In the genomic region with DNA sequence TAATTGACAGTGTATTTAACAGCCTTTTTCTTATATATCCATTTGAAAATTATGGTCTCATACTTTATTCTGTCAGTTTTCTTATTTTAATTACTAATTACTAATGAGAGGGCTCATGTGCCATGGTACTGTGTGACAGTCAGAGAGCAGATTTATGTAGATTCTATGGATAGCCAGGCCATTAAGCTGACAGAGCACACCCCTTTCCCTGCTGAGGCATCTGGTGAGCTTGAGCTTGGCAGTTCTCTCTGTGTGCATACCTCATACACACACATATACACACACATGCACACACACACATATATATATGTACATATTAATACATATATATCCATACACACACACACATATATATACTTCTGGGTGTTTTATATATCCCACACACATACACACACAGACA, we compare ENCODE assay signal across 17 mouse cellular contexts. TPM values are rescaled to one million over a fixed set of nuclear protein-coding genes. Genes with fewer than 3 reads are reported as not detected.
DNase-seq lines count a peak whose midpoint lies in the region; ATAC-seq lines count a peak whose summit lies in the region.
"Had no signal": no experiment of that assay in that cellular context is flagged by ENCODE, and none has a peak within 500 bp of the region (broad histone marks: within the 10 kb centered on the region; RNA-seq: fewer than 3 reads in every experiment).

No protein-coding gene starts in this region.

- H3K4me3 ChIP-seq in midbrain, embryonic 11.5 days (ENCODE audit: low read depth, low read length), result no peak overlapping the region
- no peak overlapping the region for H3K4me3 ChIP-seq in midbrain, embryonic 16.5 days (ENCODE audit: low read depth, low read length)
- H3K4me3 ChIP-seq in neural tube, embryonic 12.5 days, result no peak overlapping the region
- no peak overlapping the region for H3K4me3 ChIP-seq in neural tube, embryonic 15.5 days (replicated peaks)
- no peak overlapping the region for H3K4me3 ChIP-seq in neural tube, embryonic 14.5 days (ENCODE audit: low read depth, low read length)
- H3K4me3 ChIP-seq: embryonic facial prominence, embryonic 10.5 days; embryonic facial prominence, embryonic 12.5 days; forebrain, embryonic 13.5 days had no signal

- no peaks in the 10 kb centered on the region for H3K4me1 ChIP-seq in midbrain, embryonic 11.5 days (ENCODE audit: control insufficient read depth, insufficient read depth, low read length)
- H3K4me1 ChIP-seq in midbrain, embryonic 16.5 days (ENCODE audit: control insufficient read depth, insufficient read depth, low read length), result peaks cover 8% of the 10 kb centered on the region
- H3K4me1 ChIP-seq in neural tube, embryonic 12.5 days, result no peaks in the 10 kb centered on the region
- H3K4me1 ChIP-seq in neural tube, embryonic 15.5 days, result peaks cover 13% of the 10 kb centered on the region; the same call in 1 of the 2 replicates
- 0 out of 2 replicates have a peak, but pooled peaks cover 5% of the 10 kb centered on the region for H3K4me1 ChIP-seq in neural tube, embryonic 14.5 days (ENCODE audit: control insufficient read depth, insufficient read depth, low read length)
- H3K4me1 ChIP-seq: embryonic facial prominence, embryonic 10.5 days; embryonic facial prominence, embryonic 12.5 days had no signal

- H3K4me2 ChIP-seq in midbrain, embryonic 11.5 days, result no peak overlapping the region
- no peak overlapping the region for H3K4me2 ChIP-seq in midbrain, embryonic 16.5 days (ENCODE audit: low read length)
- no peak overlapping the region for H3K4me2 ChIP-seq in neural tube, embryonic 12.5 days (replicated peaks)
- no peak overlapping the region for H3K4me2 ChIP-seq in neural tube, embryonic 15.5 days
- no peak overlapping the region for H3K4me2 ChIP-seq in neural tube, embryonic 14.5 days (ENCODE audit: low read depth, low read length)
- H3K4me2 ChIP-seq: embryonic facial prominence, embryonic 12.5 days; forebrain, embryonic 13.5 days had no signal

- 0 out of 2 replicates have a peak, but pooled peaks have one; percentile 24 for ATAC-seq in midbrain, embryonic 11.5 days (ENCODE audit: low FRiP score)
- no peak for ATAC-seq in midbrain, embryonic 16.5 days
- ATAC-seq in neural tube, embryonic 12.5 days (ENCODE audit: low FRiP score, low read depth), result peak; percentile 83
- no peak for ATAC-seq in neural tube, embryonic 15.5 days (ENCODE audit: low FRiP score)
- peak; percentile 54; the same call in 1 of the 2 replicates for ATAC-seq in neural tube, embryonic 14.5 days (ENCODE audit: low read depth)
- ATAC-seq: forebrain, embryonic 13.5 days; forebrain, embryonic 16.5 days had no signal

- H3K9ac ChIP-seq in midbrain, embryonic 11.5 days (ENCODE audit: low read length), result no peak overlapping the region
- H3K9ac ChIP-seq in midbrain, embryonic 16.5 days (ENCODE audit: low read depth, low read length), result no peak overlapping the region
- no peak overlapping the region for H3K9ac ChIP-seq in neural tube, embryonic 12.5 days
- H3K9ac ChIP-seq in neural tube, embryonic 15.5 days (replicated peaks), result no peak overlapping the region
- H3K9ac ChIP-seq in neural tube, embryonic 14.5 days (replicated peaks; ENCODE audit: low read depth, low read length), result no peak overlapping the region
- H3K9ac ChIP-seq: embryonic facial prominence, embryonic 12.5 days; forebrain, embryonic 13.5 days had no signal

- no peaks in the 10 kb centered on the region for H3K9me3 ChIP-seq in midbrain, embryonic 11.5 days (ENCODE audit: control insufficient read depth, low read length)
- H3K9me3 ChIP-seq in midbrain, embryonic 16.5 days (replicated peaks; ENCODE audit: control insufficient read depth, low read length, poor library complexity, severe bottlenecking), result no peaks in the 10 kb centered on the region
- H3K9me3 ChIP-seq in neural tube, embryonic 12.5 days, result no peaks in the 10 kb centered on the region
- H3K9me3 ChIP-seq in neural tube, embryonic 15.5 days (replicated peaks), result no peaks in the 10 kb centered on the region
- H3K9me3 ChIP-seq in neural tube, embryonic 14.5 days (ENCODE audit: control insufficient read depth, low read length), result no peaks in the 10 kb centered on the region
- H3K9me3 ChIP-seq: embryonic facial prominence, embryonic 10.5 days; embryonic facial prominence, embryonic 12.5 days; forebrain, embryonic 13.5 days had no signal

- H3K27me3 ChIP-seq in midbrain, embryonic 11.5 days (ENCODE audit: control insufficient read depth, insufficient read depth, low read length), result peaks cover 5% of the 10 kb centered on the region
- H3K27me3 ChIP-seq in midbrain, embryonic 16.5 days (ENCODE audit: control insufficient read depth, insufficient read depth, low read depth, low read length), result no peaks in the 10 kb centered on the region
- H3K27me3 ChIP-seq in neural tube, embryonic 12.5 days (replicated peaks), result no peaks in the 10 kb centered on the region
- no peaks in the 10 kb centered on the region for H3K27me3 ChIP-seq in neural tube, embryonic 15.5 days (replicated peaks)
- no peaks in the 10 kb centered on the region for H3K27me3 ChIP-seq in neural tube, embryonic 14.5 days (ENCODE audit: control insufficient read depth, insufficient read depth, low read length)

- no peak overlapping the region for H3K27ac ChIP-seq in midbrain, embryonic 11.5 days (ENCODE audit: low read depth, low read length)
- H3K27ac ChIP-seq in midbrain, embryonic 16.5 days (ENCODE audit: low read length), result no peak overlapping the region
- no peak overlapping the region for H3K27ac ChIP-seq in neural tube, embryonic 12.5 days
- H3K27ac ChIP-seq in neural tube, embryonic 15.5 days (replicated peaks), result no peak overlapping the region
- no peak overlapping the region for H3K27ac ChIP-seq in neural tube, embryonic 14.5 days (ENCODE audit: low read depth, low read length)
- H3K27ac ChIP-seq: embryonic facial prominence, embryonic 10.5 days; embryonic facial prominence, embryonic 12.5 days; forebrain, embryonic 13.5 days had no signal

- no peak for DNase-seq in midbrain, embryonic 11.5 days (ENCODE audit: low spot score, missing footprints)
- DNase-seq in cerebellum, postnatal 36 days, result no peak
- DNase-seq: adrenal gland, adult 2 months; adrenal gland, postnatal 10 days; adrenal gland, postnatal 25 days; cerebellum, adult 11 months; cerebellum, adult 18-20 months; cerebellum, adult 9-11 months; cerebellum, postnatal 14 days had no signal

- no peaks in the 10 kb centered on the region for H3K36me3 ChIP-seq in midbrain, embryonic 11.5 days (ENCODE audit: control insufficient read depth, insufficient read depth, low read length)
- H3K36me3 ChIP-seq in midbrain, embryonic 16.5 days (ENCODE audit: control insufficient read depth, insufficient read depth, low read length), result no peaks in the 10 kb centered on the region
- no peaks in the 10 kb centered on the region for H3K36me3 ChIP-seq in neural tube, embryonic 12.5 days
- no peaks in the 10 kb centered on the region for H3K36me3 ChIP-seq in neural tube, embryonic 15.5 days
- H3K36me3 ChIP-seq in neural tube, embryonic 14.5 days (ENCODE audit: control insufficient read depth, insufficient read depth, low read length), result no peaks in the 10 kb centered on the region
- H3K36me3 ChIP-seq: embryonic facial prominence, embryonic 10.5 days; embryonic facial prominence, embryonic 12.5 days had no signal

RNA-seq across cellular contexts. Expression of a gene that starts 6.7 kb away (rescaled TPM):
- 5.6 and 5.9 TPM in 2 replicates for polyA plus RNA-seq in midbrain, embryonic 11.5 days (2014; fragmentation: Nextera tagmentation; extraction: Ambion mirVana)
- polyA plus RNA-seq in midbrain, embryonic 16.5 days (2015; fragmentation: Nextera tagmentation; extraction: Ambion mirVana), result 66.2 and 69.4 TPM in 2 replicates
- 27.4 and 27.8 TPM in 2 replicates for polyA plus RNA-seq in neural tube, embryonic 12.5 days (2016; fragmentation: Nextera tagmentation; extraction: Ambion mirVana)
- 53.3 and 60.8 TPM in 2 replicates for polyA plus RNA-seq in neural tube, embryonic 15.5 days (2015; fragmentation: Nextera tagmentation; extraction: Ambion mirVana)
- polyA plus RNA-seq in neural tube, embryonic 14.5 days (2014; fragmentation: Nextera tagmentation; extraction: Ambion mirVana), result 74.9 and 94.2 TPM in 2 replicates

Comparison
In these comparisons a context has a peak if more than half of its experiments do, and no peak if none do; other contexts are left out.
1. ATAC-seq: peak in midbrain, embryonic 11.5 days (single experiment), neural tube, embryonic 12.5 days (single experiment) and neural tube, embryonic 14.5 days (single experiment); none in midbrain, embryonic 16.5 days (single experiment) and neural tube, embryonic 15.5 days (single experiment).